Mouse (Mus musculus): ENCODE results near the gene Tmem200b. TPM values are rescaled to one million over a fixed set of nuclear protein-coding genes. Genes with fewer than 3 reads are reported as not detected.

Gene Tmem200b
- 1.3 and 4.2 TPM in 2 replicates for polyA plus RNA-seq (2012; rRNA removed)

DNA sequence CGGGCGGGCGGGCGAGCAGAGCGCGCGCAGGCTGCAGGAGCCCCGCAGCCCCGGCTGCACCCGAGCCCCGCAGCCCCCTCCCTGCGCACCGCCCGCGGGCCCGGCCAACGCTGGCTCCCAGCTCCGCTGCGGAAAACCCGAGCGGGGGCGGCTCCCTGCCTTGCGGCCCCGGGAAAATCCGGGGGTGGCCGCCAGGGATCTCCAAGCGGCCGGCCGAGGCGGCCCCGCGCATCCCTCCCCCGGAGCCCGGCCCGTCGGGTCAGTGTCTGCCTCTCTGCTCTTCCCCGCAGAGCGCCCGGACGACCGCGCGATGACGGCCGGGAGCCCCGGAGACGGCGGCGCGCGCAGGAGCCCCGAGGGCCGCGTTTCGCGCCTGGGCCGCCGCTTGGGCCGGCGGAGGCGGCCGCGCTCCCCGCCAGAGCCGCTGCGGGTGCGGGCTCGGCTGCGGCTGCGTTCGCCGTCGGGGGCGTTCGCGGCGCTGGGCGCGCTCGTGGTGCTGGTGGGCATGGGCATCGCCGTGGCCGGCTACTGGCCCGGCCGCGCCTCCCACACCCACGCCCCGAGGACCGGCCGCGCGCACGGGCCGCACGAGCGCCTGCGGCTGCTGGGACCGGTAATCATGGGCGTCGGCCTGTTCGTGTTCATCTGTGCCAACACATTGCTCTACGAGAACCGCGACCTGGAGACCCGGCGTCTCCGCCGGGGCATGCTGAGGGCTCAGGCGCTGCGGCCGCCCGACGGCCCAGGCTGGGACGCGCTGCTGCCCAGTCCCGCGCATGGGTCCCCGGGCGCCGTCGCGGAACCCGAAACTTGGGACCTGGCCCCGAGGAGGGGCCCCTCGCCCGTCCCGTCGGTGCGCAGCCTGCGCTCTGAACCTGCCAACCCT lies at the start of gene Tmem200b:
TSS of gene Tmem200b (plus strand) at position 311 of the 886 bp plus-strand sequence.

DNA sequence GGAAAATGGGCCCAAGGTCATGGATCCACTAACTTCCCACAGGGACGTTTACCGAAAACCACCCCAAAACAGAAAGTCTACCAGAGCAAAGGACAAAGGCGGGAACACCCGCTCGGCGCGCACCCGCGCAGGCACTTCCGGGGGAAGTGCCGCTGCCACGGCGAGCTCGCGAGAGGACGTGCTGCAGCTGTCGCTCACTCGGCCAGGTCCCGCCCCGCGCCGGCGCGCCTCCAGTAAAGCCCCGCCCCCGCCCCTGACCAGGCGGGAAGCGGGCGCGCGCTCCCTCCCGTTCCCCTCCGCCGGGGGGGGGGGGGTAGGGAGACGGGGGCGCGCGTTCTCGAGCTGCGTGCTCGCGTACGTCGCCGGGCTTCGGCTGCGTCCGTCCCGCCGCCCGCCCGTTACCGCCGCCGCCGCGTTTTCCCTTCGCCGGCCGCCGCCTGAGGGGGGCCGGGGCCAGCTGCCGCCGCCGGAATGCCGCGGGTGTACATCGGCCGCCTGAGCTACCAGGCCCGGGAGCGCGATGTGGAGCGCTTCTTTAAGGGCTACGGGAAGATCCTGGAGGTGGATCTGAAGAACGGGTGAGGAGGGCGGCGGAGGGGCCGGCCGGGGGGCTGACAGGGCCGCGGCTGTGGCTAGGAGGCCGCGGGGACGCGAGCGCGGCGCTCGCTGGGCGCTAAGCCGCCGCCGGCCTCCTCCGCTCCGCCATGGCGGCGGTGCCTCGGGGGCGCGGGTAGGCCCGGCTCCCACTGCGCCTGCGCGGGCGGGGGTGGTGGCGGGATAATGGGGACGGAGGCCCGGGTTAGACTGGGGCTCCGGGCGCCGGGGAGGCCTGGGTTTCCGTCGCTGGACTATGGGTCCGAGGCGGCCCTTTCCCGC lies 48.0 kb upstream of the Tmem200b start, which contains the start of gene Srsf4:
TSS of gene Srsf4 (plus strand) at position 325 of the 876 bp plus-strand sequence.

Other genes starting within 250 kb of the Tmem200b start
- gene Ptpru, start 83.5 kb upstream of the Tmem200b start, polyA plus RNA-seq (2012; rRNA removed): 38.3 and 40.0 TPM in 2 replicates
- 32.4 and 34.5 TPM in 2 replicates for gene Mecr, start 78.3 kb upstream of the Tmem200b start, polyA plus RNA-seq (2012; rRNA removed)
- 131 and 134 TPM in 2 replicates for gene Srsf4, start 48.2 kb upstream of the Tmem200b start, polyA plus RNA-seq (2012; rRNA removed)
- 0.04 TPM in 1 of 2 replicates, not detected in the other for gene Gm10300, start 152.9 kb downstream of the Tmem200b start, polyA plus RNA-seq (2012; rRNA removed)
- gene Epb41, start 153.6 kb downstream of the Tmem200b start, polyA plus RNA-seq (2012; rRNA removed): 104 and 111 TPM in 2 replicates
- gene Oprd1, start 222.7 kb downstream of the Tmem200b start, polyA plus RNA-seq (2012; rRNA removed): 0.20 and 0.41 TPM in 2 replicates

Data from central nervous system, embryonic 14 days (tissue).